Mouse (Mus musculus) G1E (cell line): ENCODE results near the gene Top3a.

Experiments
- CTCF ChIP-seq: IDR thresholded peaks from 2 replicates; pipeline ENCODE4 v1.5.1; 2012; ENCODE audit warnings: low read depth, low read length, inconsistent platforms, mixed read lengths
- GATA1 ChIP-seq: IDR thresholded peaks from 2 replicates; pipeline ENCODE4 v1.6.1; 2012; ENCODE audit warnings: borderline replicate concordance, low read length, inconsistent platforms, mixed read lengths
- GATA2 ChIP-seq: IDR thresholded peaks from 2 replicates; pipeline ENCODE4 v1.6.1; 2012; ENCODE audit warnings: low read depth, low read length, inconsistent platforms, borderline replicate concordance
- POLR2AphosphoS5 ChIP-seq: IDR thresholded peaks from 2 replicates; pipeline ENCODE4 v1.6.1; 2012; ENCODE audit warnings: low read depth, low read length, inconsistent platforms; ENCODE audit not compliant: insufficient replicate concordance
- TAL1 ChIP-seq: conservative IDR thresholded peaks from 2 replicates; pipeline ENCODE4 v1.6.1; 2012; ENCODE audit warnings: low read depth, low read length, inconsistent platforms, mixed read lengths

DNA sequence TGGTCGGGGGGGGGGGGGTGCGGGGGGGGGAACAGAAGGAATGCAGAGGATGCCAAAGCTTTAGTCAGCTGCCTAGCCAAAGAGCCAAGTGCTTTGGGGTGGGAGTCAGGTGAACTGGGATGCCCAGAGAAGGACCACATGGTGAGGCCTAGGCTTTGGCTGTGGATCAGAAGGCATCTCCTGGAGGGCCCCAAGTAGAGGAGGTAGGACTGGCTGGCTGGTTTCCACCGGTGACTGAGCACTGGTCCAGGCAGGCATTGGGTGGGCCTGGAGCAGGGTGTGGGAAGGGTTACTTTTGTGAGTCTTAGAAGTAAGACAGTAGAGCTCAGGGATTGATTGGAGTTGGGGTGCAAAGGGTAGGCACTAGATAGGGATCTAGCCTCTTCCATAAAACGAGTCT lies 75.6 kb downstream of the Top3a start:
- TF ChIP-seq CTCF (no peak), GATA1 (no peak), POLR2AphosphoS5 (no peak), GATA2 (no peak), TAL1 (no peak)
